Mouse (Mus musculus): ENCODE measurements around the gene Trim11.

DNA sequence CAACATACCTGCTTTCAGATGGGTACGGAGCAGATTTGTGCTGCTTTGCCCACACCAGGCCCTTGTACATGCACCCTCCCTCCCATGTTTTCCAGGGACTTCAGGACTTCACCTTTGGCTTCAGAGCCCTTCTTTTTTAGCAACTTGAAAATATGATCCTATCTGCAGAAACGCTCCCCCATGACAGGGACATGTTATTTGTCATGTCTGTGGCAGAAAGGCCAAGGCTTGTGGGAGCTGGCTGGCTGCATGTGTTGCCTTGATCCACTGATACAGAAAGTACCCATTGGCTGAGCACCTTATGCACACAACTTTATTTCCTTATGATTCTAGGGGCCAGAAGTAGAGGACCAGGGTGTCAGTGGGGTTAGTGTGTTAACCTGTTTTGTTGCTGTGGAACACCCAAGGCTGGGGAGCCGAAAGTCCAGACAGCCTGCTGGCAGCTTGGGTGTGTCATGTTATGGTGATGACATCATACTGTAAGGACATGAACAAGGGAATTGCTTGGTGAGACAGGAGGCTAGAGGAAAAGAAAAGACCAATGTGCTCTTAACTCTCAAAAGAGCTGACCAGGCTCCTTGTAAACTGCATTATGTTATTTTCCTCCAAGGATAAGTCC lies 7.5 kb downstream of the Trim11 start:
- TF ChIP-seq ZKSCAN1 (IDR thresholded peaks at IDR 0.05; ENCODE audit: low read depth, low read length): no peak
- TF ChIP-seq CTCF (IDR thresholded peaks at IDR 0.05 in 2 of 3, conservative IDR thresholded peaks at IDR 0.05 in 1 of 3; ENCODE audit: control insufficient read depth in 1 of 3, insufficient read depth in 1 of 3, low read depth in 2 of 3, low read length in 3 of 3, poor library complexity in 1 of 3, severe bottlenecking in 1 of 3): no peak
- no peak for TF ChIP-seq BHLHE40 (IDR thresholded peaks at IDR 0.05; ENCODE audit: borderline replicate concordance, low read depth, low read length)
- TF ChIP-seq POLR2A (IDR thresholded peaks at IDR 0.05; ENCODE audit: control insufficient read depth in 1 of 2, insufficient read depth in 1 of 2, low read depth in 1 of 2, low read length in 2 of 2, poor library complexity in 1 of 2): no peak
- no peak for TF ChIP-seq RAD21 (IDR thresholded peaks at IDR 0.05; ENCODE audit: low read depth, low read length)
- no peak for TF ChIP-seq EP300 (IDR thresholded peaks at IDR 0.05; ENCODE audit: low read depth in 1 of 2, low read length in 2 of 2)
- TF ChIP-seq MAX (IDR thresholded peaks at IDR 0.05; ENCODE audit: low read length): no peak
- TF ChIP-seq MEF2A (IDR thresholded peaks at IDR 0.05; ENCODE audit: extremely low read depth, insufficient replicate concordance, low read depth, low read length, poor library complexity, severe bottlenecking): no peak
- TF ChIP-seq MYB (IDR thresholded peaks at IDR 0.05; ENCODE audit: low read depth, low read length): no peak
- no peak for TF ChIP-seq GATA1 (IDR thresholded peaks at IDR 0.05; ENCODE audit: low read depth, low read length)
- no peak for TF ChIP-seq USF1 (IDR thresholded peaks at IDR 0.05; ENCODE audit: low read depth, low read length)
- no peak for TF ChIP-seq NELFE (IDR thresholded peaks at IDR 0.05; ENCODE audit: low read depth, low read length)
- TF ChIP-seq ELF1 (IDR thresholded peaks at IDR 0.05; ENCODE audit: low read depth, low read length): no peak
- TF ChIP-seq NRF1 (IDR thresholded peaks at IDR 0.05; ENCODE audit: insufficient read depth, low read depth, low read length, poor library complexity, severe bottlenecking): no peak

Data from MEL (cell line).